Mouse (Mus musculus) megakaryocyte progenitor cell, adult 5-6 weeks (primary cell): ENCODE measurements at regions not wholly inside any gene's neighbourhood (a gene's known extent, or its start where the extent isn't known, plus 50 kb on each side); places are given as distances from the start of the nearest gene placed in this dataset.
A peak's percentile ranks its signal among the peaks of the same experiment; 100 is the strongest.

Experiments used
- ATAC-seq: replicated peaks from 2 replicates; pipeline ENCODE4 v1.8.0; 2016; ENCODE audit warnings: mild to moderate bottlenecking, moderate TSS enrichment, inconsistent platforms; ENCODE audit not compliant: poor library complexity

DNA sequence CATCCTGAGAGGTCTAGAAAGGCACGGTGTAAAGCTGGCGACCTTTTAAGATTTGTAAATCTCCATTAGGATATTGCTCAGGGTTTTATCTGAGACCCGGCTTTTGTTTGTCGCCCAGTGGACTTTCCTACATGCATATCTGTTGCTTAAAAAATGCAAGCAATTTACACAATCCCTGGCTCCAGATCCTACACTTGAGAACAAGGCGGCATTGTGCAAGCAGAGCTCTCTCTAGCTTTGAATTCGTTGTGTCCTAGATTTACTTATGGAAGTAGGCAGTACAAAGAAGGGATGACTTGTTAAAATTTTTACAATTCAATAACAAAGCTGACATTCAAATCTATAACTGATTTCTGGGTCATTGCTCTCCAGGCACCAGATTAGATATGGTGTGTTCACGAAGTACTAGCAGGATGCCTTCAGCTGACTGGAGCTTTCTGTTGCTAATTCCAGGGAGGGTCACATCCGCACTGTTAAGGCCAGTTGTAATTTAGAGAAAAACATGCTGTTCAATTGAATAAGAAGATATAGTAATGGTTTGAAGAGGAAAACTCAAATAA lies 62.2 kb upstream of the Teddm2 start:
- no peak for ATAC-seq

DNA sequence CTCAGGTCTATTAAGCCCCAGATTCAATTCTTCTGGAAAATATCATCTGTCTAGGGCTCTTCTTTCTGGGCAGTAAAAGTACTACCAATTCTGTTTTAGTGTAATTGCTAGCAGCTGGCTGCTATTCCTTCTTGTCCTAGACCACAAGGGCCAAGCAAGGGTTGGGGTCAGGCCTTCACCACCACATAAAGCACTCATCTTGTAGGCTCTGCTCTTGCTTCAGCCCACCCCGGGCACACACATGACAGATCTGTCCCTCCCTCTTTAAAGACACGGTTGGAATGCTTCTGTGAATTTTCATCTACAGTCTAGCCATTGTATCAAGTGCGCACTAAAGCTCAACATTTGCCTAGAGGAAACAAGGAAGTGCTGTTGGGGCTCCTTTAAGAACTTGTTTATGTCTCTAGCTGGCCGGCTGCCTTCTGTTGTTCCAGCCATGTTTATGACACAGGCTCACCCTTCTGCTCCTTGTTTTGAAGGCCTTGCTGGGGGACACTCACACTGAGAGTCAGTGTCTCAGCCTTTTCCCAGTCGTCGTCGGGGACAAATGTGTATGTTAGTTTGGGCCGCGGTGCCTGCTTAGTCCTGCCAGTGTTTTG lies 63.8 kb upstream of the Teddm2 start:
- ATAC-seq = no peak

DNA sequence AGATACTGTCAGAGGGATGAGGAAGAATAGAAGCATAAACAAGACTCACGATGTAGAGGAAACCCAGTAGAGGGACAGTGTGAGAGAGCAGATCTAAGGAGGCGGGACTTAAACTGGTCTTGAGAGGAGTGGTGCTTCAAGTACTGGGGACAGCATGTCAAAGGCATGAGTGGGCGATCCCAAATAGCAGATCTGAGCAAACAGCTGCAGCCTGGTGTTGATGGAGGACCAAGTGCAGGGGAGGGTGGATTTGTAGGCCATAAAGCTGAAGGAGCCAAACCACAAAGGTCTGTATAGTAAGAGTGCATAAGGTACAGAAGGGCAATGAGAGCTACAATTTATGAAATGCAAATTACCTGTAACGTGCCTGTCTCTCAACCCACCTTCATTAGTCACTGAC lies 69.4 kb upstream of the Teddm2 start:
- ATAC-seq = no peak

DNA sequence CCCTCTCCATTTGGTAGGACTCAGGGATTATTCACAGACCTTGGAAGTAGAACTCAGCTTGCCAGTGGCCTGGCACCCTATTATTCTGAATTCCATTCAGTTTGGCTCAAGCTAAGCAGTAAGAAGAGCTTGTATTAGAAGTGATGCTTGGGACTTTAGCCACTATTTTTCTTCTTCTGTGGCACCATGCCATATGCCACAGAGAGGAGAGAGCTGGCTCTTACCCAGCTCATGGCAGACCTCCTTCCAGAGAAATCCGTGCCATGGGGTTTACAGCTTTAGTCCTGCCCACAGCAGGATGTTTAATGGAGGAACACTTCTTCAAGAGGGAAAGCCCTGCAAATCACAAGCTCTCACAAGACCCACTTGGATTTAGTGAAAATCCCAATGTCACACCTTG lies 74.3 kb upstream of the Teddm2 start:
- ATAC-seq = no peak

DNA sequence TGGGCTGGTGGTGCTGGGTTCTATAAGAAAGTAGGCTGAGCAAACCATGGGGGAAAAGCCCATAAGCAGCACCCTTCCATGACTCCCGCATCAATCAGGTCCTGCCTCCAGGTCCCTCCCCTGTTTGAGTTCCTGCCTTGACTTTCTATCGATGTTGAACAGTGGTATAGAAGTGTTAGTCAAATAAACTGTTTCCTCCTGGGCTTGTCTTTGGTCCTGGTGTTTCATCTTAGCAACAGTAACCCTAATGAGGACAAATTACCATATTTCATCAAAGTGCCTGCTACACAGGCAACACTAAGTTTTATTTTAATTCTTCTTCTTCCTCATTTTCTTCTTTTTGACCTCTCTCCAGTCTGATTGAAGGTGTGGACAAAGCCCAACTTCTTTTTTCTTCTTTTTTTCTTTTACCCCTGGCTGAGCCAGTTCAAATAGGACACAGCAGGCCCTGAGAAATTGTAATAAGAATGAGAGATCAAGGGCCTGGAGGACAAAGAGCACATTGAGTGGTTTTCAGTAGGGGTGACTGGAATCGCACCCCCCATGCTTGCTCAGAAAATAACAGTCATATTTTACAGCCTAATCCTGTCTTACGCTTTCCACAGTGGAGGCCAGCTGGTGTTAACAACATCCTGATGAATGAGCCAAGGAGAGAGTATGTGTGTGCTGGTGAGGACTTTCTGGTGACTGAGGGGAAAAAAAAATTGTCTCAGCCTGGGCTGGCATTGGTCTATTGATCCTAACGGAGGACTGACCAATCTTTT lies 78.1 kb upstream of the Teddm2 start:
- no peak for ATAC-seq

DNA sequence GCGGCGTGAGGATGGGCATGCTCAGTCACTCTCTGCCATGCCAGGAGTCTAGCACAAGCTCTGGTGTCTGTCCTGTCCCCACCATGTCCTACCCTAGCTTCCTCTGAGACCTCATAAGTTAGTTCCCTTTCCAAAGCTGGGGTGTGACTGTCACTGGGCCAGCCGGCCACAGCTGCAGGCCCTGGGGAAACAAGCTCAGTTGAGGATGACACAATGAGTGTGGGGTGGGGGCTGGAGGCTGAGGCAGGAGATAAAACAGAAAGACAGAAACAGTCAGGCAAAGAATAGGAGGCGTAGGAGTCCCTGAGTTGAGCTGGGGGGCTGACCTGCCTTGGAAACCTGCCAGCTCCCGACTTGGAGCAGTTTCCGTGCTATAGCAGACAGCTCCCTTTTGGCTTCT lies 80.9 kb upstream of the Teddm2 start:
- ATAC-seq = peak; percentile 97

DNA sequence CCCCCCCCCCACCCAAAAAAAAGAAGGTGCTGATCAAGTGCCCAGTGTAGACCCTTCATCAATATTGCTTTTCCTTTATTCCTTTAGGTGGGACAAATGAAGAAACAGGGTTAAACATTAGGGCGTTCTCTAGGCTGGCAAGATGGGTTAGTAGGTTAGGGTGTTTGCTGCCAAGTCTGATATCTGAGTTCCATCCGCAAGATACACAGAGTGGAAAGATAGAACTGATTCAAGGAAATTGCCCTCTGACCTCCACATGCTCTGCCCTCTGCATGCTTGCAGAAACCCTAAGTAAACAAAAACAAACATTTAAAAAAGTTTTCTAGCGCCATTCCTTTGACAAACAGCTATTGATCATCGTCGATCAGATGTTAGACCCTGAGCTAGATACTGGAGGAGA lies 85.6 kb upstream of the Teddm2 start:
- no peak for ATAC-seq

DNA sequence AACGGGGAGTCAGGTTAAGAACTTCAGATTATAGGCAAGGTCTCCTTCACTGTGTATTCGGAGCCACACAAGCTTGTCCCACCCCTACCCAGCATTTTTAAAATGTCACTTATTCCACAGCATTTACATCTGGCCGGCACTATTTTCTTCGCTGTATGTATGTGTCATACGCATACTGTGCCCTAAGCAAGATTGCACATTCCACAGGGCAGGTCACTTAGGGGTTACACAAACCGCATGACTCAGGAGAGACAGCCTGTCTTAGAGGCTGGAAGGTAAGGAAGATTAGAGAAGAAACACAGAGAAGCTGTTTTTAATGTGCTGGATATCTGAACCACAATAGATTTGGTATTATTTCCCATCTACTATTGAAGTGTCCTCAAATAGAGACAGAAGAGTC lies 86.6 kb upstream of the Teddm2 start:
- peak; percentile 34; the same call in 1 of the 2 replicates for ATAC-seq

DNA sequence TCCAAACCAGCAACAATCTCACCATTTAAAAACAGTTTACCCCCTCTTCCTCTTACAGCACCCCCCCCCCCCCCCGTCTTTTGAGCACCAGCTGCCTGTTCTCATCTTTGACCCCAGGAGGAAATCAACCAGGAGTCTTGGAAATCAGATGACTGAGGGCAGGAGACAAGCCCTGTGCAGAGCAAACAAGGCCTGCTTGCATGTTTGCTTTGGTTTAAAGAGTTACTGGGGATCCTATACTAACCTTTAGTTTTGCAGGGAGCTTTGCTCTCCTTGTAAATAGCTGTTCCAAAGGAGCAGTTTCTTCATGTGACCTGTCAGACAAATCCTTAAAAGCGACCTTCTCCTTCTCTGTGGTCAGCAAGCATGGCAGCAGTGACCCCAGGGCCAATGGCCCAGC lies 88.3 kb upstream of the Teddm2 start:
- no peak for ATAC-seq

DNA sequence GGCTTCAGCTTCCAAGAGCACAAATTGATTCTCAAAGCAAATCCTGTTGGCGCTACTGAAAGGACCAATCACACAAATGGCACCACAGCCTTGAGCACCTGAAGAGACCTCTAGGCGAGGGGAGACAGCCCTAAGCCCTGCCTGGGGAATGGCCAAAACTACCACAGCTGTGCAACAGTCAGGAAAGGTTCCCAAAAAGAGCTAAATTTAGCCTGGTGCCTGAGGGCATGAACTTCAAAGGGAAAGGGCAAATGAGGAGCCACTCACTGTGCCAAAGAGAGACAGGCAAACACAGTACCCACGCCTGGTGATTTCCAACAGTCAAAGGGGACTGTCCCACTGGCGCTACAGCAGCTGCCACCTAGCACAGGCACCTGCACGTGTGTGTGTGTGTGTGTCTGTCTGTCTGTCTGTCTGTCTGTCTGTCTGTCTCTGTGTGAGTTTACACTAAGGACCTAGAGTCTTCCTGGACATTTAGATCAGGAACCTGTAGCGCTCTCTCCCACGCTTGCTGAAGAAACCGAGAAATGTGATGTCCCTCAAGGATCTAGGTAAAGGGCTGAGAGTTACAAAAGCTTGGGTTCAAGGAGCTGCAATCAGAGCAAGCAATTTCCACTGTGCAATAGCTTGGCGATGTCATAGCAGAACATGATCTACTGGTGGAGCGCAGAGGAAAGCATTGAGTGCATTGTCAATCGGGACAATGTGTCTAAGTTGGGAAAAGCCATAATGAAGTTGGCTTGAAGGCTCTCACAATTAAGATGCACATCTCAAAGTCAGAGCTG lies 90.8 kb upstream of the Teddm2 start:
- no peak for ATAC-seq

DNA sequence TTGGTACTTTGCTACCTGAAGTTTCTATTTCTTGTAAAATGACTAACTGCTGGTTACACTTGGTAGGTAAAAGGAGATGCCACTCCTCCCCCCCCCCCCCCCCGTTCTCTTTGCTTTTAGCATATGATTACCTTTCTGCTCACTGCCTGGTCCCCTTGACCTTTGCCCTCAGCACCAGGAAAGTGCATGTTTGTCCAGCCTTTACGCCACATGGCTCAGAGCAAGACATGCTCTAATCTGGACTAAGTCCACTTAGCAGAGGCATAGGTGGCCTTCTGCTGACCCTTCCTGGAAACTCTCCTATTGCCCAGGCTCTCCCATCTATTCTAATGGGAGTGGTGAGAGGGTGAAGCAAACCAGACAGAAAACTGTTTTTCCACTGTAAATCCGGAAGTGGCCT lies 92.4 kb upstream of the Teddm2 start:
- ATAC-seq = no peak

DNA sequence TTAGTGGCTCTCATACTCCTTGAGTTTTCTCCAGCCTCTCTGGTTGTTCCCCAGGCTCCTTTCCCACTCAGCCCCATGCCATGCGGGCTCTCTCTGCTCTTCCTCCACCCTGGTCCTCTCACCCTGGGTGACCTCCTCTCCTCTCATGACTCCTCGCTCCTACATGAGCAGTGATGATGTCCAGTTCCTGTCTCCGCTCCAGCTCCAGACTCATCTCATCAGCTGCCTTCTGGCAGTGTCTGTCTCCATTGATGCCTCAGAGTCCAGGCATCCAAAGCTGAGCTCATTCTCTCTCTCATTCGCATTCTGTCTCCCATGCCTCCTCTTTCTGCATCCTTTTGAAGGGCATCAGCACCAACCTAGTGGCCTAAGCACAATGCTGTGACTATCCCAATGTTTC lies 94.8 kb upstream of the Teddm2 start:
- no peak for ATAC-seq

DNA sequence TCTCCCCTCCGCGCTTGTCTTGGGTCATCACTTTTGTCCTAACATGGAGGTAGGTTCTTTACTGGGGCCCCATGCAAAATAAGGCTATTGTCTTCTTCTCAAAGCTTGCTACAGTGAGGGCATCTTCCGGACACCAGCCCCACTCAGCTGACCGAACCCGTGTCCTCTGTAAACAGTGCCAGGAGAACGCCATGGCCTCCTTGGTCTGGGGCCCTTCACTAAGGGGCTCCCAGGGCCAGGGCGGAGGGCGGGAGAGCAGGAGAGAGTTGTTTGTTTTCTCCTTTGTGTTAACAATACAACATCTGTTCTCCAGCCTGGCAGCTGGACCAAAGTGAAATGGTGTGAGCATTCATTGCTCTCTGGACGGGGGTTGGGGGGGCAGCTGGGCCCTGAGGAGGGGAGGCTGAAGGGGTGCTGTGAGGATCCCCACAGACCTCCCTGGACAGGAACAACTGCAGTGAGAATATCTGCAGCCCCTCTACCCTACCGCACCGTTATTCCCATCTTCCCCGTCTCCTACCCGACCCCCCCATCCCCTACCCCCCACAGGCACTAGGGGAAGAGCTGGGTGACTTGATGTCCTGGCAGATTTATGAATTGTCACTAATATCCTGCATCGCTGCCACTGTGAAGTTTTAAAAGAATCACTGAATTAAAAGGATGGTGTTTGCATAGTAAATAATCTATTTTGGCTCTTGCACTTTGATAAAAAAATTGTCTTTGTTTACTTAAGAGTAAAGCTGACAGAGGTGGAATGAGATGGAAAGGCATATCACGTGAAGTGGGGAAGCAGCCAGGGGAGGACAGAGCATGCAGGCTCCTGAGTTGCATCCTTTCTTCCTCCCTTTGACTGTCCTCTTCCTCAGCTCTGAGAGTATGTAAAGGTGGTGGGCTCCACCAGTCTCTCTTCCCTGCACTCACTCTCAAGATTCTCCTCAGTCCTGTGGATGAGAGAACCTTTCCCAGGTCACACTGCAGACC lies 97.5 kb upstream of the Teddm2 start:
- ATAC-seq = no peak

DNA sequence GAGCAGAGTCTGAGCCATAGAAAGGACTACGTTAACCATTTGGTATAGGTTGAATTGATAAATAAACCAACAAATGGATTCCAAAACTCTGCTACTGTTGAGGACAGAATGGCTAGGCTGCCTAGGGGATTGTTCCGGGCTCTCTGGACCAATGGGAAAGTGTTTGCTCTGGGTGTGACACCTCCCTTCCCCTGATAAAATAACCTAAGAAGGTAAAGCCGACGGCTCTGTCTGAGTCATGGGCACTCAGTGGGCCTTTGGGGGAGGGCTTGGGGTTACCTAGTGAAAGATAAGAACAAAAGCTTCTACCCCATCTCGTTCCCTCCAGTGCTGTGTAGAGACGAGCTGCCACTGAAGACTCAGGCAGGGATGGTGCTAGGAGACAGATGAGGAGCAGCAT lies 99.7 kb upstream of the Teddm2 start:
- ATAC-seq = no peak

DNA sequence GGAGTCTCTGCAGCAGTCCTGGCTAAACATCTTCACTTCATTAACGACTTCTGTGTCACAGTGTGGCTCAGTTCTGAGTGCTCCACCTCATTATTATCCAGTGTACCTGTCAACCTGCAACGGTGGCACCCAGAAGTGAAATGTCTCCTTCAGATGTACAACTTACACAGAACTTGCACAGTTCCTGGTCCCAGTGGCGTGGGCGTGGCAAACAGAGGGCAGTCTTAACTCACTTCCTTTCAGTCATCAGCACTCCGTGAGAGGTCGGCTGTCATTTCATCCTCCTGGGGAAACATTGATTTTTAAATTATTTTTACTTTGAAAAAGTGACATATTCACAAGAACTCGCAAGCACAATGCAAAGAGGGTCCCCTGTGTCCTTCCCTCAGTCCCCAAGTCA lies 103.6 kb upstream of the Teddm2 start:
- ATAC-seq = peak; percentile 43

DNA sequence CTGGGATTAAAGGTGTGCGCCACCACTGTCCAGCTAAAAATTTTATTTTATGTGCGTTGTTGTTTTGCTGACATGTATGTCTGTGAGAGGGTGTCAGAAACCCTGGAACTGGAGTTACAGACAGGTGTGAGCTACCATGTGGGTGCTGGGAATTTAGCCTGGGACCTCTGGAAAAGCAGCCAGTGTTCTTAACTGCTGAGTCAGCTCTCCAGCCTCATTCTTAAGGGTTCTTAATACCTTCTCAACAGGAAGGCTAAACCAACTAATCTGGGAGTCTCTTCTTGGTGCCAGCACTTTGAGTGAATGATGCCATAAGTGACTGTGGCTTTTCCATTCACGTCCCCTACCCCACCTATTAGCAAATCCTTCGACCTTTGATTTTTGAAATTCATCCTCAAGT lies 104.6 kb upstream of the Teddm2 start:
- ATAC-seq = no peak

DNA sequence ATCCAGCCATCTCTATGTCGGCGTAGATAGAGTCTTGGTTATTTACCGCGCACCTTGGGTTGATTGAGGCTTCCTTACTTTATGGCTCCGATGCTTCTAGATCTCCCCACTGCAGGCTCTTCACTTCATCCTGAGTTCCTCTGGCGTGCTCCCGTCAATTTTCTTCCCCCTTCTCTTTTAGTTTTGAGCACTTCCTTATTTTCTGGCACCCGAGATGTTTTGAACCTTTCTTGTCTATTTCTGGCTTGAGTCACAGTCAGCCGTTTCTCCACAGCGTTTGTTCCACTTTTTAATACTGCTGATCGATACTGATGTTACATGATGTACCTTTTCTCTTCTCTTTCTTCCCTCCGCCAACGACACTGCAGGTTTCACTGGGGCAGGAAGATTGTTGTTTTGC lies 106.0 kb upstream of the Teddm2 start:
- ATAC-seq = peak; percentile 38

DNA sequence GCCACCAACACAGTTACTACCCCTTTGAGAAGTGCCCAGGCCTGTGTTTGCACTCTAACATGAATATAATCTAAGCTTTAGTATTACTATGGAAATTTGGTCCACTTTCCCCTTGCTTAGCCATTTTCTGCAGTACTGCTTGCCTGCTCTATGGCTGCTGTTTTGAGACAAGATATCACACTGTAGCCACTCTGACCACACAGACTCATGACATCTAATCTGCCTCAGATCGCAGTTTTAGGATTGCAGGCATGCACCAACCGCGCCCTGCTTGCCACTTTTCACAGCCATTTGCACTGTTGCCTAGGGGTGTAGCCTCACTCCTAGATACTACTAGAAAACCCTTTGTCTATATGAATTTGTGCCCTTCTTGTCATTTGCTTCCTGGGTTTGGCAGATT lies 107.4 kb upstream of the Teddm2 start:
- peak; percentile 73 for ATAC-seq

DNA sequence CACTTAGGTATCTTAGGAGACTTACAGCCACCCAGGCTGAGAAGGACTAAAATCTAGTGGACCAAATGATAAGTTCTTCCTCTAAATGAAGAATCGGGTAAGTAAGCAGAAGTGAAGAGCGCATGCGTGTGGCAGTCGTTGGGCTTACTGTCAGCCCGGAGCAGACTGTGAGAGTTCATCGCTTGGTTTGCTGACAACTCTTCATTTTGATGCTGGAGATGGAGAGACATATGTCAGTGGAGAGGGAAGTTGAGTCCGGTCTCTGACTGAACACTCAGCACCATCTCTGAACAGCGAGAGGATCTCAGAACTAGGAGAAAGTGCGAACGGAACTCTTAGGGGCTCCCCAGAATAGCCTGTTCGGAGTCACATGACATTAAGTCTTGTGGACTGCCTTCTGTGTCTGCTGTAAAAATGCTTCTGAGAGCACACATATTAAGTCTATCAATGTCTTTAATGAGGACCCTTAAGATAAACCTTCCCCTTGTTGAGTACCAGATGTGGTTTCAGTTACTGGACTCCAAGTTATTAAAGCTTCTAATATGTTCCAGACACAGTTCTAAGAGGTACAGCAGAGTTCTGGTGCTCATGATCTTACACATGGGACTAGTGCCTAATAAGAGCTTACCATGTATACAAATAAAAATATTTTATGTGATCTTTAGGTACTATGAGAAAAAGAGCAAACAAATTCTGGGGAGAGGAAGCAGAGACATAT lies 108.7 kb upstream of the Teddm2 start:
- ATAC-seq = 0 out of 2 replicates have a peak, but pooled peaks have one; percentile 11

DNA sequence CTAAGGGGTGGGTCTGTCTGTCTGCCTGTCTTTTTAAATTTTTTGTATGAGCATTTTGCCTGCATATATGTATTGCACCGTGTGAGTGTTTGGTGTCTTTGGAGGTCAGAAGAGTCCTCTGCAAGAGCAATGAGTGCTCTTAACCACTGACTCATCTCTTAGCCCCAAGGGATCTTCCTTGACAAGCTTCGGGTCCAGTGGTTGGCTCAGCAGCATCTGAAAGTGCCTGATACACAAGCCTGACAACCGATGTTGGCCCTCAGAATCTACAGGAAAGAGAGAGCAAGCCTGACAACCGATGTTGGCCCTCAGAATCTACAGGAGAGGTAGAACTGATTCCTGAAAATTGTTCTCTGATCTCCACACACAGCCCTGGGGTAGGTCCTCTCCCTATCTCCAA lies 110.7 kb upstream of the Teddm2 start:
- no peak for ATAC-seq
